Mouse (Mus musculus) brown adipose tissue, adult 24 weeks (tissue): ENCODE data around the gene Smchd1. TPM values are rescaled to one million over a fixed set of nuclear protein-coding genes. Genes with fewer than 3 reads are reported as not detected.
"Not testable (repeated sequence)": the region's sequence is repeated elsewhere in the genome, so short reads cannot be mapped to it uniquely, and the experiment has no call there.

Source experiments
- H3K27ac ChIP-seq: fragments of 200-500 bp; replicated peaks from 2 replicates; pipeline ENCODE4 v1.5.1; 2012; ENCODE audit warnings: low read depth, mild to moderate bottlenecking, low read length
- H3K4me1 ChIP-seq: fragments of 200-500 bp; 2 replicates; pipeline ENCODE4 v1.6.1; 2012; ENCODE audit warnings: low read length, mixed read lengths; ENCODE audit not compliant: control insufficient read depth, insufficient read depth, insufficient read length
- H3K4me3 ChIP-seq: fragments of 200-500 bp; 2 replicates; pipeline ENCODE4 v1.5.1; 2012; ENCODE audit warnings: low read depth, mild to moderate bottlenecking, low read length, moderate library complexity; ENCODE audit not compliant: insufficient read depth
- polyA plus RNA-seq: library from polyadenylated mRNA; stranded (reverse); fragments of >200 nt; gene quantifications from 2 replicates; pipeline ENCODE4 v1.2.4, GENCODE M21; 2012; ENCODE audit not compliant: missing spikeins, insufficient read depth, insufficient read length

The Smchd1 gene
- polyA plus RNA-seq, 1 experiment: 7.2 TPM

DNA sequence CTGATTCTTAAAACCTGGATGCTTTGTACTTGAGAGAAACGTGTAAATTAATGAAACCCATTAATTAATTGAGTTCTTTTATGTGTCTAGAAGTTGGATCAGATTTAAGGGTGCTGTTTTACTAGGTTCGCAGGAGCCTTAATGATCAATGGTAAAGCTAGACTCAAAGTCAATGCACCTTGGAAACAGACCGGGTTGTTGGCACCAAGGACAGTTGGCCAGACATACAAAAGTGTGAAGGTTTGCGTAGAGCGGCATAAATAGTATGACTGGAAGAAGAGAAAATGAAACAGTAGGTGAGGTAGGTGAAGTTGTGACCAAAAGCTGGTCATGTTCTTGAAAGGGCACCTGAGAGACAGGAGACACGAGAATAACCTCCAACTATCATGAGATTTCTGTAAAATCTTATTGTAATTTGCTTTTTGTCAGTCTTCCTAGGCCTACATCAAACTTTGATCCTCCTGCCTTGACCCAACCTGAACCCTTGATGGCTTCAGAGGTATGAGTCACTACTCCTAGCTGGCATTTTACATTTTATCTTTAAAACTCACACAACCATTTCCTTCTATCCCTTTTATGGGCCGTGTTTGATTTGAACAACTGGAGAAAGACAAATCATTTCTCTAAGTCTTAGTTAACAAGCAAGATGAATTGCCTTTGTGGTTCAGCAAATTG lies 1.3 kb upstream of the Smchd1 start:
- Histone ChIP-seq H3K4me1 (peaks cover 2% of the 10 kb centered on the region; the same call in 1 of the 2 replicates), H3K4me3 (0 out of 2 replicates have a peak overlapping the region, but pooled peaks have one; percentile 0), H3K27ac (no peak overlapping the region)

GRCm38 (mm10) chr17:71475705-71476089 lies 554 bp upstream of the Smchd1 start:
- Histone ChIP-seq H3K4me3 (peak overlapping the region; percentile 73), H3K27ac (peak overlapping the region; percentile 58), H3K4me1 (peaks cover 2% of the 10 kb centered on the region; the same call in 1 of the 2 replicates)

- Histone ChIP-seq H3K27ac (no peak overlapping the region), H3K4me1 (peaks cover 4% of the 10 kb centered on the region), H3K4me3 (peak overlapping the region; percentile 85)
These were observed 1.0 kb downstream of the Smchd1 start for GRCm38 (mm10) chr17:71474128-71474527.

DNA sequence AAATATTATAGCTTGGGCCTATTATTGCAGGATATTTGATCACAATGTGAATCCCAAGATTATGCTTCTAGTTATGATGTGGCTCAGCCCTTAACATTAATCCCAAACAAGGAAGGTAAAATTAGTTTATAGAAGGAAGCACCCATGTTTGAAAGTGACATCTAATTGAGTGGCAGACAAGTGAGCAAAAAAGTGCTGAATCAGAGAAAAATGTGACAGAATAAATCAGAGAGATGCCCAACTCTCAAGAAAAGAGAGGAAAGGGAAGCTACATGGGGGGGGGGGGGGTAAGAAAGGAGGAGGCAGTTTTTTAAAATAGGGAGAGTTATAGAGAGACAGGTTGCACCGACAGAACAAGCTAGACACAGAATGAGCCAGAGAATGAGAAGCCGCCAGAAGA lies 3.9 kb downstream of the Smchd1 start:
- Histone ChIP-seq H3K27ac (no peak overlapping the region), H3K4me3 (no peak overlapping the region), H3K4me1 (peaks cover 10% of the 10 kb centered on the region)

DNA sequence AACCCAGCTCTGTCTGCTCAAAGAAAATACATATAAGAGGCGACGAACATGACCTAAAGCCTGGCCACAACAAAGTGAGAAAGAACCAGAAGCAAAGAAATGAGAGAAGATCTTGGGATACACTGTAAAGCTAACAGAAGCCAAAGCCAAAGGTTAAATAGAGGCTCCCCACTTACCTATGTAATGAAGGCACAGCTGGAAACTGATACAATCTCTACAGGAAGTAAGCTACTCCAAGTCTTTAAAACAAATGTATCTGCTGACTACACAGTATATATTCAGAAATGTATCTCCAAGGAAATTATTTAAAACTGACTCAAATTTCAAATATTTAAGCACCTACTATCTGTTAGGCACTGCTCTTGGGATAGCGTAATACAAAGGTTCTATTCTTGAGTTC lies 14.8 kb downstream of the Smchd1 start:
- Histone ChIP-seq H3K4me1 (no peaks in the 10 kb centered on the region), H3K27ac (no peak overlapping the region), H3K4me3 (no peak overlapping the region)

DNA sequence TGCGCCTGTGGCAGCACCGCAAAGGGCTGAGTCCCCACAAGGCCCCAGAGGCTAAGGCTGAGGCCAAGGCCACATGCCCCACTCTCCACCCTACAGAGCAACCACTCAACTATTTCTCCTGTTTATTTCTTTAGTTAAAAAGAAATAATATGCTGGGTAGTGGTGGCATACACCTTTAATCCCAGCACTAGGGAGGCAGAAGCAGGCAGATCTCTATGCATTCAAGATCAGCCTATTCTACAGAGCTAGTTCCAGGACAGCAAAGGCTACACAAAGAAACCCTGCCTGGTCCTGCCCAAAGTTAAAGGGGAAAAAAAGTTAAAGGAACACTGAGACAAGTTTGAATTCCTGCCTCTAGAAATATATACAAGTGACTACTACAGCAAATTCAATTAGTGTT lies 15.3 kb downstream of the Smchd1 start, which contains the start of gene Gm4707:
TSS of gene Gm4707 (minus strand) at position 101 of the 400 bp plus-strand sequence.
- no peaks in the 10 kb centered on the region for H3K4me1 ChIP-seq
- H3K27ac ChIP-seq: no peak within 1 kb of the TSS
- no peak within 1 kb of the TSS for H3K4me3 ChIP-seq

GRCm38 (mm10) chr17:71457361-71457760 lies 17.8 kb downstream of the Smchd1 start:
- not testable (repeated sequence) for H3K4me1 ChIP-seq, H3K27ac ChIP-seq, H3K4me3 ChIP-seq

DNA sequence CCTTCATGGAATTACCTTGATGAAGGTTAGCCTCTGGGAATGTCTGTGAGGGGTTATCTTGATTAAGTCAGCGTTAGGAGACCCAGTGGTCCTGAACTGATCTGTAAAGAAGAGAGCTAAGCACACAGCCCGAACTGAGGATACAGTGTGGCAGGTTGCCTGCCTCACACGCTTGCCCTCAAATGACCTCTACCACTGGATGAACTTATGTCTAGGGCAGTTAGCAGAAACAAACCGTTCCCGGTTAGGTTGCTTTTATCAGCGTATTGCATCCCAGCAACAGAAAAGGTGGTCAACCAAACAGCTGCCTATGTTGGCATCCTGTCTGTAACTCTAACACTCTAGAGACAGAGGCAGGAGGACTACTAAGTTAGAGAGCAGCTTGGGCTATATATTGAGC lies 30.0 kb downstream of the Smchd1 start:
- Histone ChIP-seq H3K27ac (no peak overlapping the region), H3K4me3 (no peak overlapping the region), H3K4me1 (no peaks in the 10 kb centered on the region)

- Histone ChIP-seq H3K27ac (no peak overlapping the region), H3K4me3 (no peak overlapping the region), H3K4me1 (no peaks in the 10 kb centered on the region)
These were observed 30.4 kb downstream of the Smchd1 start for GRCm38 (mm10) chr17:71444718-71445117.

DNA sequence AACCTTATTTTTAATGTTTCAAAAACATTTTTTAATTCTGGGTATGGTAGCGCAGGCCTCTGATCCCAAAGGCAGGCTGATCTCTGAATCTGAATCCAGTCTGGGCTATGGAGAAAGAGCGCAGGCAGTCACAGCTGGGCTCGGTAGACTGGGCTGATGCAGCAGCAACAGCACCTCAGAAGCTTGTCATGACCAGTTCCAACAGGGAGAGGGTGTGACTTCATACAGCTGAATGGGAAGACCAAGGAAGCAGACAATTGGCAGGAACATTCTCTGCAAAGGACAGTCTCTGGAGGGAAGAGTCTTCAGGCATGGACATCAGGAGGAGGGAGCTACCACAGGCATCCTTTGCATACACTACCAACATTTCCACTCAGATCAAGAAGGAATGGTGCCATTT lies 31.0 kb downstream of the Smchd1 start:
- Histone ChIP-seq H3K4me1 (no peaks in the 10 kb centered on the region), H3K4me3 (no peak overlapping the region), H3K27ac (no peak overlapping the region)

GRCm38 (mm10) chr17:71443273-71443672 lies 31.9 kb downstream of the Smchd1 start:
- no peak overlapping the region for H3K4me3 ChIP-seq
- H3K27ac ChIP-seq: no peak overlapping the region
- no peaks in the 10 kb centered on the region for H3K4me1 ChIP-seq

GRCm38 (mm10) chr17:71422502-71422901 lies 52.6 kb downstream of the Smchd1 start:
- H3K4me1 ChIP-seq, H3K4me3 ChIP-seq, H3K27ac ChIP-seq: not testable (repeated sequence)

- H3K27ac ChIP-seq, H3K4me3 ChIP-seq, H3K4me1 ChIP-seq: not testable (repeated sequence)
These were observed 55.7 kb downstream of the Smchd1 start for GRCm38 (mm10) chr17:71419448-71419847.

- Histone ChIP-seq H3K27ac (no peak overlapping the region), H3K4me1 (no peaks in the 10 kb centered on the region), H3K4me3 (no peak overlapping the region)
These were observed 58.1 kb downstream of the Smchd1 start for GRCm38 (mm10) chr17:71417008-71417407.

DNA sequence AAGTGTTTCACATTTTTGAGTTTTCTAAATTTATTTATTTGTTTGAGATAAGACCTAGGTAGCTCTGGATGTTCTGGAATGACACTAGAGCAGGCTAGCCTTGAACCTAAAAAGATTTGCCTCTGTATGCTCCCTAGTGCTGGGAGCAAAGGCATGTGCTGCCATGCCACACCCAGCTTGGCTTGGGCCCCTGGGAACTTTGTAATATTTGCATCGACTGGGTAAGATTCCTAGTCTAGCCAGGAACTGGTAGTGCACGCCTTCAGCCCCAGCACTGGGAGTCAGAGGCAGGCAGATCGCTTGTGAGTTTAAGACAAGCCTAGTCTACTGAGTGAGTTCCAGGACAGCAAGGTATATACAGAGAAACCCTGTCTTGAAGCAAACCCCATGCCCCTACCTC lies 87.7 kb downstream of the Smchd1 start:
- no peak overlapping the region for H3K27ac ChIP-seq
- H3K4me1 ChIP-seq: no peaks in the 10 kb centered on the region
- H3K4me3 ChIP-seq: no peak overlapping the region

- Histone ChIP-seq H3K27ac (no peak overlapping the region), H3K4me1 (no peaks in the 10 kb centered on the region), H3K4me3 (no peak overlapping the region)
These were observed 94.8 kb downstream of the Smchd1 start for GRCm38 (mm10) chr17:71380346-71380745.
